Mouse (Mus musculus): Measurements from ENCODE around the gene Slc16a10. TPM values are rescaled to one million over a fixed set of nuclear protein-coding genes. Genes with fewer than 3 reads are reported as not detected.

Slc16a10 gene
- total and polyA plus RNA-seq, 3 experiments = 4.1 to 10.4 (median 4.5) TPM

GRCm38 (mm10) chr10:40151852-40152549 is 9.9 kb upstream of the Slc16a10 start:
- Histone ChIP-seq H3K4me3 (replicated peaks in 1 of 3; ENCODE audit: low read depth in 2 of 3, low read length in 2 of 3, poor library complexity in 1 of 3) (no peak overlapping the region), H3K36me3 (replicated peaks in 1 of 2; ENCODE audit: control insufficient read depth in 1 of 2, insufficient read depth in 1 of 2, low read length in 1 of 2) (no peaks in the 10 kb centered on the region), H3K79me2 (replicated peaks; ENCODE audit: control insufficient read depth, extremely low read depth, insufficient read depth, poor library complexity, severe bottlenecking) (no peaks in the 10 kb centered on the region), H3K27ac (ENCODE audit: insufficient read depth, low read depth) (no peak overlapping the region), H3K27me3 (replicated peaks) (no peaks in the 10 kb centered on the region), H3K9me3 (replicated peaks; ENCODE audit: low read length) (no peaks in the 10 kb centered on the region), H3K4me1 (ENCODE audit: control insufficient read depth in 1 of 2, insufficient read depth in 2 of 2) (peaks cover 2 to 18% of the 10 kb centered on the region in 2 experiments; a peak in 2 of 4 replicates), H3K9ac (ENCODE audit: insufficient read depth, low read depth) (no peak overlapping the region), H3K4me2 (ENCODE audit: insufficient read depth, low read depth, poor library complexity, severe bottlenecking) (no peak overlapping the region)
- no peak for DNase-seq (ENCODE audit: extremely low read depth)
- TF ChIP-seq MYC (IDR thresholded peaks at IDR 0.05; ENCODE audit: low read depth, low read length) = no peak
- no peak for TF ChIP-seq SMC3 (IDR thresholded peaks at IDR 0.05; ENCODE audit: low read depth, low read length)
- TF ChIP-seq ELF1 (IDR thresholded peaks at IDR 0.05; ENCODE audit: low read depth, low read length) = no peak
- TF ChIP-seq USF1 (IDR thresholded peaks at IDR 0.05; ENCODE audit: low read depth, low read length) = no peak
- TF ChIP-seq E2F4 (IDR thresholded peaks at IDR 0.05; ENCODE audit: insufficient replicate concordance, low read depth, low read length) = no peak
- TF ChIP-seq POLR2AphosphoS2 (IDR thresholded peaks at IDR 0.05; ENCODE audit: low read depth, low read length) = no peak
- TF ChIP-seq ZC3H11A (IDR thresholded peaks at IDR 0.05; ENCODE audit: low read depth, low read length) = no peak
- TF ChIP-seq CTCF (conservative IDR thresholded peaks at IDR 0.05 in 1 of 2, IDR thresholded peaks at IDR 0.05 in 1 of 2; ENCODE audit: low read depth in 2 of 2, low read length in 2 of 2) = no peak
- TF ChIP-seq KAT2A (IDR thresholded peaks at IDR 0.05; ENCODE audit: insufficient replicate concordance, low read length) = no peak
- TF ChIP-seq RCOR1 (conservative IDR thresholded peaks at IDR 0.05; ENCODE audit: low read depth, low read length) = no peak
- no peak for TF ChIP-seq SIN3A (IDR thresholded peaks at IDR 0.05; ENCODE audit: low read length)
- dilution Hi-C loops (cut with MboI; ENCODE audit: extremely low pct_ligation_motif_present, extremely low pct_unique_long_range_greater_than_20kb, low sequenced_read_pairs) = no loop called here
- in situ Hi-C loops (cut with MboI; ENCODE audit: low pct_ligation_motif_present, low pct_unique_long_range_greater_than_20kb, low sequenced_read_pairs) = no loop called here

GRCm38 (mm10) chr10:40149584-40150145 is 7.6 kb upstream of the Slc16a10 start:
- Histone ChIP-seq H3K79me2 (replicated peaks; ENCODE audit: control insufficient read depth, extremely low read depth, insufficient read depth, poor library complexity, severe bottlenecking) (no peaks in the 10 kb centered on the region), H3K9me3 (replicated peaks; ENCODE audit: low read length) (no peaks in the 10 kb centered on the region), H3K27me3 (replicated peaks) (no peaks in the 10 kb centered on the region), H3K4me3 (replicated peaks in 1 of 3; ENCODE audit: low read depth in 2 of 3, low read length in 2 of 3, poor library complexity in 1 of 3) (no peak overlapping the region), H3K27ac (ENCODE audit: insufficient read depth, low read depth) (no peak overlapping the region), H3K36me3 (replicated peaks in 1 of 2; ENCODE audit: control insufficient read depth in 1 of 2, insufficient read depth in 1 of 2, low read length in 1 of 2) (no peaks in the 10 kb centered on the region), H3K9ac (ENCODE audit: insufficient read depth, low read depth) (no peak overlapping the region), H3K4me2 (ENCODE audit: insufficient read depth, low read depth, poor library complexity, severe bottlenecking) (no peak overlapping the region), H3K4me1 (ENCODE audit: control insufficient read depth in 1 of 2, insufficient read depth in 2 of 2) (peaks cover 2 to 18% of the 10 kb centered on the region in 2 experiments; a peak in 2 of 4 replicates)
- in situ Hi-C loops (cut with MboI; ENCODE audit: low pct_ligation_motif_present, low pct_unique_long_range_greater_than_20kb, low sequenced_read_pairs) (loop anchor here (5.0 kb wide), 1 partner anchor 33 kb away; no protein-coding TSS in a partner anchor), dilution Hi-C loops (cut with MboI; ENCODE audit: extremely low pct_ligation_motif_present, extremely low pct_unique_long_range_greater_than_20kb, low sequenced_read_pairs) (no loop called here)
- TF ChIP-seq MXI1 (IDR thresholded peaks at IDR 0.05; ENCODE audit: low read depth, low read length) (no peak), POLR2AphosphoS2 (IDR thresholded peaks at IDR 0.05; ENCODE audit: low read depth, low read length) (no peak), PAX5 (IDR thresholded peaks at IDR 0.05; ENCODE audit: low read length) (no peak), TCF12 (IDR thresholded peaks at IDR 0.05; ENCODE audit: low read depth, low read length) (no peak), ZNF384 (IDR thresholded peaks at IDR 0.05; ENCODE audit: low read depth, low read length) (no peak), UBTF (IDR thresholded peaks at IDR 0.05; ENCODE audit: low read depth, low read length) (no peak), ZC3H11A (IDR thresholded peaks at IDR 0.05; ENCODE audit: low read depth, low read length) (no peak), E2F4 (IDR thresholded peaks at IDR 0.05; ENCODE audit: insufficient replicate concordance, low read depth, low read length) (no peak), NELFE (IDR thresholded peaks at IDR 0.05; ENCODE audit: low read depth, low read length) (no peak), ZMIZ1 (IDR thresholded peaks at IDR 0.05; ENCODE audit: low read depth, low read length) (no peak), EP300 (IDR thresholded peaks at IDR 0.05; ENCODE audit: low read length) (no peak), ELF1 (IDR thresholded peaks at IDR 0.05; ENCODE audit: low read depth, low read length) (no peak), ZKSCAN1 (IDR thresholded peaks at IDR 0.05; ENCODE audit: borderline replicate concordance, low read depth, low read length) (no peak), CTCF (conservative IDR thresholded peaks at IDR 0.05 in 1 of 2, IDR thresholded peaks at IDR 0.05 in 1 of 2; ENCODE audit: low read depth in 2 of 2, low read length in 2 of 2) (no peak), TBP (conservative IDR thresholded peaks at IDR 0.05; ENCODE audit: low read depth, low read length) (no peak), IRF4 (IDR thresholded peaks at IDR 0.05; ENCODE audit: low read depth, low read length) (no peak), MYC (IDR thresholded peaks at IDR 0.05; ENCODE audit: low read depth, low read length) (no peak), JUND (conservative IDR thresholded peaks at IDR 0.05; ENCODE audit: low read depth, low read length) (no peak), MAZ (IDR thresholded peaks at IDR 0.05; ENCODE audit: low read depth, low read length) (no peak), JUN (IDR thresholded peaks at IDR 0.05; ENCODE audit: insufficient read depth, low read depth, low read length) (no peak)
- no peak for DNase-seq (ENCODE audit: extremely low read depth)

All from CH12.LX (cell line).